Mouse (Mus musculus) CH12.LX (cell line): ENCODE results near the gene Mthfs.

Source experiments
- CHD1 ChIP-seq: IDR thresholded peaks from 2 replicates; pipeline ENCODE4 v1.6.1; 2012; ENCODE audit warnings: low read depth, low read length, improper control_type of control experiment, inconsistent platforms
- CHD2 ChIP-seq: IDR thresholded peaks from 2 replicates; pipeline ENCODE4 v1.6.1; 2011; ENCODE audit warnings: low read length, improper control_type of control experiment
- CTCF ChIP-seq, 2 experiments: IDR thresholded peaks in 1 of 2; conservative IDR thresholded peaks in 1 of 2; 2 replicates each; pipeline ENCODE4 v1.5.1; 2011 to 2012; ENCODE audit warnings: low read depth in 2 of 2, low read length in 2 of 2, improper control_type of control experiment in 1 of 2, inconsistent platforms in 1 of 2, mild to moderate bottlenecking in 1 of 2, moderate library complexity in 1 of 2
- E2F4 ChIP-seq: IDR thresholded peaks from 2 replicates; pipeline ENCODE4 v1.6.1; 2011; ENCODE audit warnings: low read depth, low read length, improper control_type of control experiment; ENCODE audit not compliant: insufficient replicate concordance
- ELF1 ChIP-seq: IDR thresholded peaks from 2 replicates; pipeline ENCODE4 v1.6.1; 2014; ENCODE audit warnings: low read depth, mild to moderate bottlenecking, inconsistent platforms, low read length, improper control_type of control experiment
- EP300 ChIP-seq: IDR thresholded peaks from 2 replicates; pipeline ENCODE4 v1.6.1; 2011; ENCODE audit warnings: low read length, improper control_type of control experiment
- HCFC1 ChIP-seq: IDR thresholded peaks from 2 replicates; pipeline ENCODE4 v1.6.1; 2012; ENCODE audit warnings: low read depth, mild to moderate bottlenecking, inconsistent platforms, low read length, improper control_type of control experiment
- NRF1 ChIP-seq: IDR thresholded peaks from 2 replicates; pipeline ENCODE4 v1.6.1; 2014; ENCODE audit warnings: low read depth, mild to moderate bottlenecking, inconsistent platforms, low read length, improper control_type of control experiment, moderate library complexity
- POLR2A ChIP-seq: IDR thresholded peaks from 2 replicates; pipeline ENCODE4 v1.6.1; 2011; ENCODE audit warnings: low read depth, mild to moderate bottlenecking, improper control_type of control experiment, low read length
- SIN3A ChIP-seq: IDR thresholded peaks from 2 replicates; pipeline ENCODE4 v1.6.1; 2012; ENCODE audit warnings: low read length, improper control_type of control experiment, inconsistent platforms
- TCF12 ChIP-seq: IDR thresholded peaks from 2 replicates; pipeline ENCODE4 v1.6.1; 2014; ENCODE audit warnings: low read depth, mild to moderate bottlenecking, inconsistent platforms, low read length, improper control_type of control experiment

GRCm38 (mm10) chr9:89305637-89306036, 95.2 kb downstream of the Mthfs start:
- no peak for TF ChIP-seq POLR2A
- TF ChIP-seq HCFC1: no peak
- TF ChIP-seq EP300: no peak
- no peak for TF ChIP-seq CTCF (conservative IDR thresholded peaks at IDR 0.05 in 1 of 2, IDR thresholded peaks at IDR 0.05 in 1 of 2; ENCODE audit: low read depth in 2 of 2, low read length in 2 of 2)
- TF ChIP-seq CHD2: no peak
- no peak for TF ChIP-seq NRF1
- TF ChIP-seq TCF12: no peak
- no peak for TF ChIP-seq CHD1
- TF ChIP-seq SIN3A: no peak
- TF ChIP-seq E2F4: no peak
- no peak for TF ChIP-seq ELF1
